Mouse (Mus musculus) spleen, adult 2 months (tissue): ENCODE results near the gene Ldlrad3.

Source experiments
- CTCF ChIP-seq: fragments of 200-500 bp; IDR thresholded peaks from 2 replicates; pipeline ENCODE4 v1.5.1; 2011; ENCODE audit warnings: mild to moderate bottlenecking, inconsistent platforms; ENCODE audit not compliant: insufficient read depth, insufficient read length, insufficient replicate concordance; ENCODE audit errors: extremely low read depth
- POLR2A ChIP-seq: fragments of 200-500 bp; IDR thresholded peaks from 2 replicates; pipeline ENCODE4 v1.6.1; 2011; ENCODE audit warnings: low read depth, low read length, inconsistent platforms

GRCm38 (mm10) chr2:102002408-102002973 lies 183.7 kb downstream of the Ldlrad3 start:
- TF ChIP-seq POLR2A (no peak), CTCF (no peak)
